Mouse (Mus musculus) heart, postnatal 0 days (tissue): ENCODE measurements around the gene Tgds. TPM values are rescaled to one million over a fixed set of nuclear protein-coding genes. Genes with fewer than 3 reads are reported as not detected.
"Not testable (repeated sequence)": the region's sequence is repeated elsewhere in the genome, so short reads cannot be mapped to it uniquely, and the experiment has no call there.

Source experiments
- ATAC-seq: fragments of 200-750 bp; cut with Nextera tagmentation; 2 replicates; pipeline ENCODE4 v1.8.0; 2017; ENCODE audit warnings: low read depth, moderate number of reproducible peaks, moderate library complexity; ENCODE audit not compliant: insufficient read depth
- DNase-seq: peaks from one replicate; pipeline ENCODE4 v3.0.0-alpha.2; 2016; ENCODE audit warnings: low spot score
- H3K27ac ChIP-seq: fragments of 300-500 bp; sonication (generic); 2 replicates; pipeline ENCODE4 v1.5.1; 2014; ENCODE audit warnings: low read depth, mild to moderate bottlenecking
- H3K27me3 ChIP-seq: fragments of 300-500 bp; sonication (generic); 2 replicates; pipeline ENCODE4 v1.6.1; 2014; ENCODE audit warnings: low read length, mixed read lengths; ENCODE audit not compliant: control insufficient read depth, insufficient read depth
- H3K36me3 ChIP-seq: fragments of 300-500 bp; sonication (generic); replicated peaks from 2 replicates; pipeline ENCODE4 v1.6.1; 2014; ENCODE audit warnings: low read length, mixed read lengths; ENCODE audit not compliant: control insufficient read depth, insufficient read depth
- H3K4me1 ChIP-seq: fragments of 300-500 bp; sonication (generic); 2 replicates; pipeline ENCODE4 v1.6.1; 2014; ENCODE audit warnings: antibody characterized with exemption; ENCODE audit not compliant: control insufficient read depth, insufficient read depth
- H3K4me2 ChIP-seq: fragments of 300-500 bp; sonication (generic); 2 replicates; pipeline ENCODE4 v1.6.1; 2014; ENCODE audit warnings: low read depth, mild to moderate bottlenecking, low read length, moderate library complexity
- H3K4me3 ChIP-seq: fragments of 300-500 bp; sonication (generic); 2 replicates; pipeline ENCODE4 v1.5.1; 2014; ENCODE audit warnings: low read depth, low read length
- H3K9ac ChIP-seq: fragments of 300-500 bp; sonication (generic); replicated peaks from 2 replicates; pipeline ENCODE4 v1.6.1; 2014; ENCODE audit warnings: low read depth, low read length, mixed read lengths
- H3K9me3 ChIP-seq: fragments of 300-500 bp; sonication (generic); replicated peaks from 2 replicates; pipeline ENCODE4 v1.6.1; 2016; ENCODE audit warnings: low read length; ENCODE audit not compliant: control insufficient read depth
- CTCF ChIP-seq: IDR thresholded peaks from 2 replicates; pipeline ENCODE4 v1.5.1; 2016; ENCODE audit warnings: antibody characterized with exemption, control low read depth, low read depth
- EP300 ChIP-seq: IDR thresholded peaks from 2 replicates; pipeline ENCODE4 v1.6.1; 2016; ENCODE audit warnings: antibody characterized with exemption, low read depth
- WGBS: fragments of 180-500 bp; shearing (Covaris S2); extraction: QIAGEN DNeasy Blood & Tissue Kit; methylation state at CpG from one replicate; pipeline ENCODE4 v1.1.7; 2014; 5-methylcytosine and 5-hydroxymethylcytosine counted together
- polyA plus RNA-seq: library from polyadenylated mRNA; unstranded; fragments of >200 nt; fragmentation: Nextera tagmentation; extraction: Ambion mirVana; gene quantifications from 2 replicates; pipeline ENCODE4 v1.2.1, GENCODE M21; 2015
- total RNA-seq: library from RNA; depleted of rRNA; stranded (reverse); fragments of >200 nt; gene quantifications from 2 replicates; pipeline ENCODE4 v1.2.3, GENCODE M21; 2014; ENCODE audit warnings: low replicate concordance

Tgds gene
- total and polyA plus RNA-seq, 2 experiments from 2014 or later, result 15.8 to 28.4 TPM

DNA sequence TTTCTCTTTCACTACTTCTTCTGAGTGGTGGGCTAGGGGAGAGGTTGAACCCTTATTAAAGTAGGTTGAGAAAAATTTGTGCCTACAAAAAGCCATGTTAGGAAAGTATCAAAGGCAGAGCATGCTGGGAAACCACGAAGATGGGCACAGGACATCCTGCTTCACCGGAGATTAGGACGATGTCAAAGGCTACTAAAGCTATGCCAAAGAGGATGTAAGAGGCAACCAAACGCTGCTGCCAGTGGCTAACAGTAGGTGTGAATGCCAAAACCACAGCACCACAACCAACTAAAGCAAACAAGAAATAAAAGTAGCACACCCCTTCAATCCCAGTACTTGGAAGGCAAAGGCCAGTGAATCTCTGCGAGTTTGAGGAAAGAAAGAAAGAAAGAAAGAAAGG lies 8.4 kb downstream of the Tgds start:
- ATAC-seq (no peak), DNase-seq (no peak)
- WGBS, result 67% methylated on average over 5 of the region's 5 CpGs
- H3K4me3 ChIP-seq, result no peak overlapping the region
- H3K36me3 ChIP-seq, result peaks cover 79% of the 10 kb centered on the region
- no peaks in the 10 kb centered on the region for H3K27me3 ChIP-seq
- no peak overlapping the region for H3K27ac ChIP-seq
- H3K4me1 ChIP-seq, result no peaks in the 10 kb centered on the region
- no peak overlapping the region for H3K4me2 ChIP-seq
- H3K9me3 ChIP-seq, result no peaks in the 10 kb centered on the region
- no peak for TF ChIP-seq CTCF
- no peak for TF ChIP-seq EP300
- no peak overlapping the region for H3K9ac ChIP-seq

DNA sequence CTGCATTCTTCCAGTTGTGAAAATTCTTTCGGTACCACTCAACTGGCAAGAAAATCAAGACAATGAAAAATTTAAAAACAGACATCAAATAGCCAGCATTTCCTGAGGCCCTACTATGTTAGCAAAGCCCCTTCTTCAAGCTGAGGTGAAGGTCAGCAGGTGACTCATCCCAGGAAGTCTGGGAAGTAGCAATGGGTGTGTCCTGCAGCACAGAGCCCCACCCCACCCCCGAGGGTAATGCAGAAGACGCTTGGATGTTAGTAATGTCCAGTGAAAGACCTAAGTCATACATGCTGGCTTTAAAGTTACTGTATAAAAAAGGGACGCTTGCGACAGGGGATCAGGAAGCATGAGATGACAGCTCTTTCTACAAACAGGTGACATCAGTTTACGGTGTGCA lies 19.4 kb downstream of the Tgds start:
- 0 out of 2 replicates have a peak, but pooled peaks cover 3% of the 10 kb centered on the region for H3K9me3 ChIP-seq
- H3K27me3 ChIP-seq, result no peaks in the 10 kb centered on the region
- H3K27ac ChIP-seq, result no peak overlapping the region
- no peak overlapping the region for H3K9ac ChIP-seq
- peaks cover 66% of the 10 kb centered on the region for H3K36me3 ChIP-seq
- WGBS, result 83% methylated on average over 6 of the region's 6 CpGs
- DNase-seq, result no peak
- ATAC-seq, result no peak
- no peak overlapping the region for H3K4me2 ChIP-seq
- TF ChIP-seq CTCF (no peak), EP300 (no peak)
- no peak overlapping the region for H3K4me3 ChIP-seq
- H3K4me1 ChIP-seq, result no peaks in the 10 kb centered on the region

DNA sequence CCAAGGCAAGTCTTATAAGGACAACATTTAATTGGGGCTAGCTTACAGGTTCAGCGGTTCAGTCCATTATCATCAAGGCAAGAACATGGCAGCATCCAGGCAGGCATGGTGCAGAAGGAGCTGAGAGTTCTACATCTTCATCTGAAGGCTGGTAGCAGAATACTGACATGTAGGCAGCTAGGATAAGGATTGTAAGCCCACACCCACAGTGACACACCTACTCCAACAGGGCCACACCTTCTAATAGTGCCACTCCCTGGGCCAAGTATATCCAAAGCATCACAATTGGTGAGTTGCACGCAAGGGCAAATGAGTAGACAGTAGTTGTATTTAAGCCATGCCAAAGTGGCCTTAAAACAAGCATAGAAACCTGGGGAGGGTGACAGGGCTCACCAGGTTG lies 25.1 kb downstream of the Tgds start:
- H3K4me3 ChIP-seq, H3K9me3 ChIP-seq, H3K9ac ChIP-seq, H3K27ac ChIP-seq, H3K4me2 ChIP-seq, H3K4me1 ChIP-seq, H3K27me3 ChIP-seq, ATAC-seq, DNase-seq: not testable (repeated sequence)
- peaks cover 14% of the 10 kb centered on the region for H3K36me3 ChIP-seq
- 84% methylated on average over 2 of the region's 2 CpGs for WGBS

DNA sequence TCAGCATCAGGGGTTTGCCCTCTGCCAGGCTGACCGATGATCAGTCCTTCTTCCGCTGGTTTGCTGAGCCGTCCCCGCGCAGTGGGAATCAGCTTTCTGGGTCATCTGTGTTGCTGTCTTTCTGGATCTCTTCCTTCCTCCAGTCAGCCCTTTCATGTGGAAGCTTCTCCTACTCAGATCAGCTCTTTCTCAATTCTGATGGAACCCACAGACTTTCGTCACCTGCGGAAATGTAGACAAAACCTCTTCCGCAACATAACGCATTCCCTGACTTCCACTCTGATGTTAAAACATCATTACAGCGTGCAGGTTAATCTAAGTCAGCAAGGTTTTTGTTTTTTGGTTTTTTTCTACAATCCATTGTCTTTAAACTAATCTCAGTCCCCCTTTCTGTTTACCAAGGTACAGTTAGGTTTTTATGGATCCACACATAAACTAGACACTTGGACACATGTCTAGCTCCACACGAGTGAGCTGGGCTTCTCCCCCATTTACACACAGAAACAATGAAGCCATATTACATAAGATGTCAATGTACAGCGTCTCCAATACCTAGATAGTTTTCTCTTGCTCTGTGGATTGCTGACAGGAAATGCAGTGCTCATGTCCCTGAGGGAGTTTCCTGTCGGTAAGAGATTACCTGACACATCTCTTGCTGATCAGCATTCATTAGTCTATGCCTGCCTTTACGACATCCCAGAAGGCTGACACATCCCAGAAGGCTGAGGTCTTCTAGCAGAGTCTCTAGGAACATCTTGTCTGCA lies 31.1 kb downstream of the Tgds start:
- Histone ChIP-seq H3K9me3 (0 out of 2 replicates have a peak, but pooled peaks cover 5% of the 10 kb centered on the region), H3K27ac (no peak overlapping the region), H3K27me3 (no peaks in the 10 kb centered on the region), H3K9ac (no peak overlapping the region), H3K36me3 (no peaks in the 10 kb centered on the region), H3K4me2 (no peak overlapping the region), H3K4me1 (no peaks in the 10 kb centered on the region), H3K4me3 (no peak overlapping the region)
- TF ChIP-seq EP300 (no peak), CTCF (no peak)
- WGBS, result 73% methylated on average over 14 of the region's 14 CpGs
- ATAC-seq, result no peak
- DNase-seq, result no peak

DNA sequence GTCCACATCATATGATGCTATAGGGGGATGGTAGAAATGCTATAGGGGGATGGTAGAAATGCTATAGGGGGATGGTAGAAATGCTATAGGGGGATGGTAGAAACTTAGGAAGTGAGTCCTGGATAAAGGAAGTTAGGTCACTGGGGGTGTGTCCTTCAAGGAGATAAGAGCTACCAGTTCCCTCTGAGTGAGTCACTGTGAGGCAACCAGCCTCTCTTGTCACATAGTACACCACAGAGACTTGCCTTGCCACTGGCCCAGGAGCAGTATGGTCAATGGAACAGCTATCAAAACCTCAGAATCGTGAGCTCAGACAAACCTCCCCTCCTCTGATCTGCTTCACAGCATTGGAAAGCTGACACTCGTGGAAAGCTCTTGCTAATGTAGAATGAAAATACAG lies 34.3 kb downstream of the Tgds start:
- DNase-seq (no peak), ATAC-seq (no peak)
- Histone ChIP-seq H3K9me3 (no peaks in the 10 kb centered on the region), H3K4me2 (no peak overlapping the region), H3K4me1 (no peaks in the 10 kb centered on the region), H3K36me3 (no peaks in the 10 kb centered on the region), H3K27me3 (no peaks in the 10 kb centered on the region), H3K27ac (no peak overlapping the region), H3K4me3 (no peak overlapping the region), H3K9ac (no peak overlapping the region)
- TF ChIP-seq CTCF (no peak), EP300 (no peak)
- 57% methylated on average over 2 of the region's 2 CpGs for WGBS
